ENCODE assay signal across 21 mouse cellular contexts in genomic region chr7:6277906-6278305, GRCm38 (mm10). TPM values are rescaled to one million over a fixed set of nuclear protein-coding genes. Genes with fewer than 3 reads are reported as not detected.
"Had no signal": no experiment of that assay in that cellular context is flagged by ENCODE, and none has a peak within 500 bp of the region (broad histone marks: within the 10 kb centered on the region; RNA-seq: fewer than 3 reads in every experiment).

No protein-coding gene starts in this region.

- H3K27me3 ChIP-seq: midbrain, embryonic 13.5 days had no signal

- H3K27ac ChIP-seq: left cerebral cortex, adult 2 months; limb, embryonic 10.5 days; midbrain, embryonic 13.5 days had no signal

- H3K36me3 ChIP-seq: limb, embryonic 10.5 days; midbrain, embryonic 13.5 days had no signal

- H3K9ac ChIP-seq: lung, embryonic 14.5 days; midbrain, embryonic 13.5 days had no signal

- H3K4me2 ChIP-seq: lung, embryonic 14.5 days; midbrain, embryonic 13.5 days had no signal

- ATAC-seq: midbrain, embryonic 13.5 days had no signal

- DNase-seq: kidney, adult 11 months; kidney, postnatal 14 days; lung, embryonic 14.5 days; lung, postnatal 10 days; lung, postnatal 4 days; right cerebral cortex, postnatal 14 days; thymus, postnatal 4 days had no signal

- H3K4me3 ChIP-seq: left cerebral cortex, adult 2 months; limb, embryonic 10.5 days; megakaryocyte, embryonic 14.5 days; midbrain, embryonic 13.5 days had no signal

- H3K9me3 ChIP-seq: limb, embryonic 10.5 days; megakaryocyte, embryonic 14.5 days; midbrain, embryonic 13.5 days had no signal

- H3K4me1 ChIP-seq: limb, embryonic 10.5 days; midbrain, embryonic 13.5 days had no signal

RNA-seq across cellular contexts. Expression of gene Epp13, which starts 25.4 kb away (rescaled TPM):
- total RNA-seq: layer of hippocampus, adult 8-10 months; layer of hippocampus, postnatal 14 days; left cerebral cortex, adult 2 months; left cerebral cortex, postnatal 14 days; midbrain, postnatal 0 days had no signal
- polyA plus RNA-seq: kidney, embryonic 14.5 days; limb, embryonic 10.5 days; limb, embryonic 14.5 days; lung, embryonic 14.5 days; midbrain, embryonic 13.5 days; neural tube, embryonic 14.5 days; spleen, adult 2 months; stomach, embryonic 16.5 days had no signal

RNA-seq across cellular contexts. Expression of gene Zscan5b, which starts 55.8 kb away (rescaled TPM):
- total RNA-seq: layer of hippocampus, adult 8-10 months; layer of hippocampus, postnatal 14 days; left cerebral cortex, adult 2 months; left cerebral cortex, postnatal 14 days; midbrain, postnatal 0 days had no signal
- polyA plus RNA-seq: kidney, embryonic 14.5 days; large intestine, adult 2 months; limb, embryonic 10.5 days; limb, embryonic 14.5 days; lung, embryonic 14.5 days; midbrain, embryonic 13.5 days; midbrain, postnatal 0 days; neural tube, embryonic 14.5 days; spleen, adult 2 months; stomach, embryonic 16.5 days had no signal
